Mouse (Mus musculus) megakaryocyte, adult 5-6 weeks (primary cell): ENCODE measurements around the gene Lonrf2. TPM values are rescaled to one million over a fixed set of nuclear protein-coding genes. Genes with fewer than 3 reads are reported as not detected.

ENCODE experiments used
- ATAC-seq: 2 replicates; pipeline ENCODE4 v1.8.0; 2016; ENCODE audit warnings: mild to moderate bottlenecking, inconsistent platforms; ENCODE audit not compliant: poor library complexity, severe bottlenecking
- total RNA-seq, 2 experiments: library from RNA; stranded (forward) in 1 of 2; stranded (reverse) in 1 of 2; fragments of 153-499, 151-499 nt in 1 of 2; fragments of 221-1000, 200-1000 nt in 1 of 2; gene quantifications; 2 replicates each; pipeline versions ENCODE4 v1.2.3 to v1.2.4; 2015 to 2017

Gene Lonrf2
- total RNA-seq, 2 experiments from 2014 or later, result 0.07 to 0.11 TPM

- no peak for ATAC-seq
Observed at GRCm38 (mm10) chr1:38839944-38840343, 3.4 kb upstream of the Lonrf2 start.

- no peak for ATAC-seq
Observed at GRCm38 (mm10) chr1:38835568-38836476, 689 bp downstream of the Lonrf2 start.

GRCm38 (mm10) chr1:38834899-38835298 lies 1.6 kb downstream of the Lonrf2 start:
- no peak for ATAC-seq

- no peak for ATAC-seq
Observed at GRCm38 (mm10) chr1:38824926-38825325, 11.6 kb downstream of the Lonrf2 start.

- ATAC-seq, result no peak
Observed at GRCm38 (mm10) chr1:38823851-38824250, 12.7 kb downstream of the Lonrf2 start.

- no peak for ATAC-seq
Observed at GRCm38 (mm10) chr1:38819691-38820090, 16.8 kb downstream of the Lonrf2 start.

- no peak for ATAC-seq
Observed at GRCm38 (mm10) chr1:38817671-38818070, 18.8 kb downstream of the Lonrf2 start.

GRCm38 (mm10) chr1:38817268-38817667 lies 19.2 kb downstream of the Lonrf2 start:
- no peak for ATAC-seq

- ATAC-seq, result no peak
Observed at GRCm38 (mm10) chr1:38816306-38816705, 20.2 kb downstream of the Lonrf2 start.

GRCm38 (mm10) chr1:38807121-38807520 lies 29.4 kb downstream of the Lonrf2 start:
- no peak for ATAC-seq

- no peak for ATAC-seq
Observed at GRCm38 (mm10) chr1:38800402-38800801, 36.1 kb downstream of the Lonrf2 start.

- no peak for ATAC-seq
Observed at GRCm38 (mm10) chr1:38799304-38799703, 37.2 kb downstream of the Lonrf2 start.

- ATAC-seq, result no peak
Observed at GRCm38 (mm10) chr1:38796936-38797335, 39.6 kb downstream of the Lonrf2 start.

- ATAC-seq, result no peak
Observed at GRCm38 (mm10) chr1:38795496-38795895, 41.0 kb downstream of the Lonrf2 start.

GRCm38 (mm10) chr1:38791016-38791810 lies 45.3 kb downstream of the Lonrf2 start:
- ATAC-seq, result no peak

GRCm38 (mm10) chr1:38789988-38790602 lies 46.4 kb downstream of the Lonrf2 start:
- no peak for ATAC-seq

- no peak for ATAC-seq
Observed at GRCm38 (mm10) chr1:38788904-38789303, 47.6 kb downstream of the Lonrf2 start.

- peak; percentile 56 for ATAC-seq
Observed at GRCm38 (mm10) chr1:38787443-38787842, 49.1 kb downstream of the Lonrf2 start.

- no peak for ATAC-seq
Observed at GRCm38 (mm10) chr1:38786358-38786757, 50.2 kb downstream of the Lonrf2 start.

- no peak for ATAC-seq
Observed at GRCm38 (mm10) chr1:38778271-38778670, 58.2 kb downstream of the Lonrf2 start.

- ATAC-seq, result peak; percentile 87
Observed at GRCm38 (mm10) chr1:38777500-38777899, 59.0 kb downstream of the Lonrf2 start.
